Mouse (Mus musculus): ENCODE measurements around the gene Ccne1. TPM values are rescaled to one million over a fixed set of nuclear protein-coding genes. Genes with fewer than 3 reads are reported as not detected.

Ccne1 gene
- total and polyA plus RNA-seq, 3 experiments = 43.7 to 109 (median 70.0) TPM

DNA sequence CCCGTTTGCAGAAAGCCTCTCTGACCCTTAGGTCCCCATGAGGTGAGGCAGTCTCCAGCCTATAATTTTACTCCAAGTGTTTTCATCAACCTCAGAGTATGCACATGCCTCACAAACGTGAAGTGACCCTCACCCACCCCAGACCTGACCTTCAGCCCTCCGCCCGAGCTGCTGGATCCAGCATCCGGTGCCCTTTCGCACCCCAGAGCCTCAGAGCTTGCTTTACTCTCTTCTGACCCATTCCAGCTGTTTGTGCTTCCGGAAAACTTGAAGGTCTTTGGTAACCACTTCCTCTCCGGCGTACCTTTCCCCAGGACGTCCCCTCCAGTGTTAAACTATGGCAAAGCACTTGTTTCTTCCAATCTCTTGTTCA lies 912 bp upstream of the Ccne1 start:
- H3K9me3 ChIP-seq (replicated peaks; ENCODE audit: low read length) = no peaks in the 10 kb centered on the region
- H3K27me3 ChIP-seq (replicated peaks) = peaks cover 2% of the 10 kb centered on the region
- peak overlapping the region; percentile 73 for H3K4me2 ChIP-seq (ENCODE audit: insufficient read depth, low read depth, poor library complexity, severe bottlenecking)
- dilution Hi-C loops (cut with MboI; ENCODE audit: extremely low pct_ligation_motif_present, extremely low pct_unique_long_range_greater_than_20kb, low sequenced_read_pairs) = no loop called here
- H3K79me2 ChIP-seq (replicated peaks; ENCODE audit: control insufficient read depth, extremely low read depth, insufficient read depth, poor library complexity, severe bottlenecking) = peaks cover 12% of the 10 kb centered on the region
- peak overlapping the region; percentile 60 to 91 (median 68) for H3K4me3 ChIP-seq (replicated peaks in 1 of 3; ENCODE audit: low read depth in 2 of 3, low read length in 2 of 3, poor library complexity in 1 of 3)
- peaks cover 0 to 14% of the 10 kb centered on the region in 2 experiments for H3K36me3 ChIP-seq (replicated peaks in 1 of 2; ENCODE audit: control insufficient read depth in 1 of 2, insufficient read depth in 1 of 2, low read length in 1 of 2)
- no peak for TF ChIP-seq SMC3 (IDR thresholded peaks at IDR 0.05; ENCODE audit: low read depth, low read length)
- no peak for TF ChIP-seq RCOR1 (conservative IDR thresholded peaks at IDR 0.05; ENCODE audit: low read depth, low read length)
- no peak for TF ChIP-seq UBTF (IDR thresholded peaks at IDR 0.05; ENCODE audit: low read depth, low read length)
- TF ChIP-seq USF1 (IDR thresholded peaks at IDR 0.05; ENCODE audit: low read depth, low read length) = no peak
- TF ChIP-seq TBP (conservative IDR thresholded peaks at IDR 0.05; ENCODE audit: low read depth, low read length) = no peak
- TF ChIP-seq ZKSCAN1 (IDR thresholded peaks at IDR 0.05; ENCODE audit: borderline replicate concordance, low read depth, low read length) = no peak
- no peak for TF ChIP-seq NRF1 (IDR thresholded peaks at IDR 0.05; ENCODE audit: low read depth, low read length)
- TF ChIP-seq SIN3A (IDR thresholded peaks at IDR 0.05; ENCODE audit: low read length) = no peak
- no peak for TF ChIP-seq GABPA (IDR thresholded peaks at IDR 0.05; ENCODE audit: insufficient replicate concordance, low read depth, low read length)
- no peak for TF ChIP-seq EP300 (IDR thresholded peaks at IDR 0.05; ENCODE audit: low read length)
- TF ChIP-seq PAX5 (IDR thresholded peaks at IDR 0.05; ENCODE audit: low read length) = no peak
- TF ChIP-seq MYC (IDR thresholded peaks at IDR 0.05; ENCODE audit: low read depth, low read length) = no peak
- no peak; the same call in 1 of the 2 replicates for TF ChIP-seq BHLHE40 (IDR thresholded peaks at IDR 0.05; ENCODE audit: low read depth, low read length)
- peaks cover 14 to 43% of the 10 kb centered on the region in 2 experiments for H3K4me1 ChIP-seq (ENCODE audit: control insufficient read depth in 1 of 2, insufficient read depth in 2 of 2)
- peak overlapping the region; percentile 76 for H3K9ac ChIP-seq (ENCODE audit: insufficient read depth, low read depth)
- in situ Hi-C loops (cut with MboI; ENCODE audit: low pct_ligation_motif_present, low pct_unique_long_range_greater_than_20kb, low sequenced_read_pairs) = no loop called here
- H3K27ac ChIP-seq (ENCODE audit: insufficient read depth, low read depth) = peak overlapping the region; percentile 27; the same call in 1 of the 2 replicates
- DNase-seq (ENCODE audit: extremely low read depth) = peak; percentile 58

DNA sequence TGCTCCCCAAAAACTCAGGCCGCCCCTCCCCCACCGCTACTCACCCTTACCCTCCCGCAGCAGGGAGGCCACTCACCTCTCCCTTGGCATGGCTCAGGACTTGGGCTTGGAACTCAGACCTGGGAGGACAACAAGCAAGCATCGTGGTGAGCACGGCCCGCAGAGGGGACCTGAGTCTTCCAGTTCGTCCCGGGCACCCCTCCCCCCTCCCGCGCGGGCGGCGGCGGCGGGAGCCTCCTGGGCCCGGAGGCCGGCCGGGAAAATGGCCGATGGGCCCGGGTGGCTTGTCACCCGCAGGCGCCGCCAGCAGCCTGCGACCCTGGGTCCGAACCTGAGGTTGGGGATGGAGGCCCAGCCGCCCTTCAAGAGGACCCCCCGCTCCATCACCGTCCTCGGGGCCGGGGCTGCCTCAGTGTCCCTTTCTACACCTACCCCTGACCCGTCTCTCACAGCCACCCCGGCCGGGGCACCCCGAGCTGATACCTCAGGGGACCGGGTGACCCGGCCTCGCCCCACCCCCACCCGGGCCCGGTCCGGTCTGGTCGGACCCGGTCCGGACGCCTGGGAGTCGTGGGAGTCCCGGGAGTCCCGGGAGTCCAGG lies 523 bp downstream of the Ccne1 start:
- no peak for DNase-seq (ENCODE audit: extremely low read depth)
- Histone ChIP-seq H3K27ac (ENCODE audit: insufficient read depth, low read depth) (peak overlapping the region; percentile 14; the same call in 1 of the 2 replicates), H3K27me3 (replicated peaks) (peaks cover 2% of the 10 kb centered on the region), H3K4me1 (ENCODE audit: control insufficient read depth in 1 of 2, insufficient read depth in 2 of 2) (peaks cover 14 to 48% of the 10 kb centered on the region in 2 experiments), H3K36me3 (replicated peaks in 1 of 2; ENCODE audit: control insufficient read depth in 1 of 2, insufficient read depth in 1 of 2, low read length in 1 of 2) (peaks cover 10 to 26% of the 10 kb centered on the region in 2 experiments), H3K79me2 (replicated peaks; ENCODE audit: control insufficient read depth, extremely low read depth, insufficient read depth, poor library complexity, severe bottlenecking) (peaks cover 12% of the 10 kb centered on the region), H3K9me3 (replicated peaks; ENCODE audit: low read length) (no peaks in the 10 kb centered on the region), H3K9ac (ENCODE audit: insufficient read depth, low read depth) (peak overlapping the region; percentile 78), H3K4me2 (ENCODE audit: insufficient read depth, low read depth, poor library complexity, severe bottlenecking) (peak overlapping the region; percentile 76), H3K4me3 (replicated peaks in 1 of 3; ENCODE audit: low read depth in 2 of 3, low read length in 2 of 3, poor library complexity in 1 of 3) (peak overlapping the region; percentile 69 to 91 (median 78))
- dilution Hi-C loops (cut with MboI; ENCODE audit: extremely low pct_ligation_motif_present, extremely low pct_unique_long_range_greater_than_20kb, low sequenced_read_pairs) = no loop called here
- TF ChIP-seq CHD2 (IDR thresholded peaks at IDR 0.05; ENCODE audit: low read length) = peak; percentile 87
- TF ChIP-seq EP300 (IDR thresholded peaks at IDR 0.05; ENCODE audit: low read length) = no peak
- TF ChIP-seq UBTF (IDR thresholded peaks at IDR 0.05; ENCODE audit: low read depth, low read length) = no peak
- in situ Hi-C loops (cut with MboI; ENCODE audit: low pct_ligation_motif_present, low pct_unique_long_range_greater_than_20kb, low sequenced_read_pairs) = no loop called here
